ENCODE assay signal across 13 mouse cellular contexts in genomic region chr17:25841117-25841880, GRCm38 (mm10). TPM values are rescaled to one million over a fixed set of nuclear protein-coding genes. Genes with fewer than 3 reads are reported as not detected.
DNase-seq lines count a peak whose midpoint lies in the region; TF ChIP-seq lines count a peak whose summit lies in the region.
"Had no signal": no experiment of that assay in that cellular context is flagged by ENCODE, and none has a peak within 500 bp of the region (broad histone marks: within the 10 kb centered on the region; RNA-seq: fewer than 3 reads in every experiment).

Gene Gm20683, minus strand, starts transcription at chr17:25841763.

- TF ChIP-seq CTCF in MEL (IDR thresholded peaks at IDR 0.05 in 2 of 3, conservative IDR thresholded peaks at IDR 0.05 in 1 of 3; ENCODE audit: control insufficient read depth in 1 of 3, insufficient read depth in 1 of 3, low read depth in 2 of 3, low read length in 3 of 3, poor library complexity in 1 of 3, severe bottlenecking in 1 of 3): no peak

- DNase-seq in cerebellum, adult 9-11 months: peak; percentile 52
- DNase-seq in cerebellum, postnatal 25 days: no peak
- DNase-seq in layer of hippocampus, adult 18-20 months (ENCODE audit: low spot score in 2 of 2): no peak
- no peak for DNase-seq in layer of hippocampus, adult 11-12 months (ENCODE audit: low spot score)
- no peak for DNase-seq in MEL (ENCODE audit: low read depth, low spot score)
- DNase-seq in layer of hippocampus, postnatal 14 days (ENCODE audit: low spot score in 2 of 2): no peak
- DNase-seq in embryo, embryonic 11 days: no peak
- no peak for DNase-seq in lung, postnatal 14 days
- DNase-seq: kidney, adult 18-20 months had no signal

- peaks cover 3 to 15% of the 10 kb centered on the region in 2 experiments; a peak in 3 of 4 replicates for H3K4me1 ChIP-seq in MEL (ENCODE audit: control insufficient read depth in 1 of 2, insufficient read depth in 2 of 2, low read length in 2 of 2)

- H3K4me3 ChIP-seq in MEL (ENCODE audit: control insufficient read depth in 1 of 2, insufficient read depth in 1 of 2, low read depth in 2 of 2, low read length in 2 of 2): no peak within 1 kb of the TSS

- no peak within 1 kb of the TSS for H3K27ac ChIP-seq in MEL (ENCODE audit: control insufficient read depth, low read depth, low read length)
- H3K27ac ChIP-seq: embryonic facial prominence, embryonic 13.5 days; midbrain, embryonic 12.5 days had no signal

- no peak for TF ChIP-seq EP300 in MEL (IDR thresholded peaks at IDR 0.05; ENCODE audit: low read depth in 1 of 2, low read length in 2 of 2)

- H3K36me3 ChIP-seq in MEL (ENCODE audit: control insufficient read depth in 1 of 2, insufficient read depth in 2 of 2, low read length in 2 of 2): peaks cover 0 to 3% of the 10 kb centered on the region in 2 experiments; a peak in 2 of 4 replicates

- H3K9ac ChIP-seq in MEL (ENCODE audit: control insufficient read depth, low read depth, low read length, poor library complexity, severe bottlenecking): no peak within 1 kb of the TSS

- H3K79me2 ChIP-seq in MEL (ENCODE audit: control insufficient read depth, insufficient read depth, low read length, poor library complexity): peaks cover 11% of the 10 kb centered on the region

- no peak for TF ChIP-seq POLR2A in MEL (IDR thresholded peaks at IDR 0.05; ENCODE audit: control insufficient read depth in 1 of 2, insufficient read depth in 1 of 2, low read depth in 1 of 2, low read length in 2 of 2, poor library complexity in 1 of 2)

- H3K27me3 ChIP-seq in MEL (ENCODE audit: control insufficient read depth in 1 of 2, insufficient read depth in 2 of 2, low read length in 2 of 2): no peaks in the 10 kb centered on the region
- H3K27me3 ChIP-seq: embryonic facial prominence, embryonic 13.5 days; midbrain, embryonic 12.5 days; Patski had no signal

- H3K9me3 ChIP-seq in MEL (replicated peaks; ENCODE audit: insufficient read depth, low read length): no peaks in the 10 kb centered on the region
- H3K9me3 ChIP-seq: embryonic facial prominence, embryonic 13.5 days; heart, embryonic 10.5 days; midbrain, embryonic 12.5 days had no signal

- TF ChIP-seq RAD21 in MEL (IDR thresholded peaks at IDR 0.05; ENCODE audit: low read depth, low read length): no peak

TF ChIP-seq in MEL, 35 proteins besides CTCF, POLR2A, EP300 and RAD21:
- TF ChIP-seq BHLHE40 (IDR thresholded peaks at IDR 0.05; ENCODE audit: borderline replicate concordance, low read depth, low read length) (no peak), SMC3 (IDR thresholded peaks at IDR 0.05; ENCODE audit: low read depth, low read length) (no peak), USF2 (IDR thresholded peaks at IDR 0.05; ENCODE audit: borderline replicate concordance in 1 of 2, insufficient read depth in 1 of 2, low read depth in 1 of 2, low read length in 2 of 2) (no peak), GATA1 (IDR thresholded peaks at IDR 0.05; ENCODE audit: low read depth, low read length) (no peak), POLR2AphosphoS5 (IDR thresholded peaks at IDR 0.05; ENCODE audit: borderline replicate concordance, low read depth, low read length) (0 out of 2 replicates have a peak, but pooled peaks have one; percentile 54), GABPA (IDR thresholded peaks at IDR 0.05; ENCODE audit: low read depth, low read length) (no peak)

RNA-seq across cellular contexts. Expression of gene Gm20683, which starts in this region (rescaled TPM):
- 10 to 100 TPM; 21.9 to 22.1 TPM for total RNA-seq in layer of hippocampus, adult 18-20 months (2021)
- 2.8 and 4.9 TPM in 2 replicates for total RNA-seq in MEL (2012; rRNA removed)
- 1 to 10 TPM in 1 of 2 experiments, not detected in 1; 6.8 TPM for polyA plus RNA-seq in MEL (2012; ENCODE audit: insufficient read depth in 1 of 2, insufficient read length in 2 of 2, low read depth in 1 of 2, low replicate concordance in 2 of 2, missing spikeins in 1 of 2)
- 10 to 100 TPM; 26.7 to 31.1 TPM for total RNA-seq in layer of hippocampus, postnatal 14 days (2021)
